Mouse (Mus musculus) pancreas, adult 10 weeks (tissue): Measurements from ENCODE around the gene Bpifa5. TPM values are rescaled to one million over a fixed set of nuclear protein-coding genes. Genes with fewer than 3 reads are reported as not detected.

Source experiments
- polyA plus RNA-seq: library from polyadenylated mRNA; stranded (reverse); fragments of 350-450 nt; fragmentation: Illumina TruSeq; extraction: RNeasy Lipid Tissue Mini Kit (QIAGEN cat#74804); gene quantifications from one replicate; pipeline ENCODE4 v1.2.3, GENCODE M21; 2015; ENCODE audit warnings: low read depth, low replicate concordance; ENCODE audit not compliant: insufficient read depth

Gene Bpifa5
- polyA plus RNA-seq, result not detected

GRCm38 (mm10) chr2:154162307-154162706, at the start of gene Bpifa5:
Gene Bpifa5 (plus strand): TSS chr2:154162607.

DNA sequence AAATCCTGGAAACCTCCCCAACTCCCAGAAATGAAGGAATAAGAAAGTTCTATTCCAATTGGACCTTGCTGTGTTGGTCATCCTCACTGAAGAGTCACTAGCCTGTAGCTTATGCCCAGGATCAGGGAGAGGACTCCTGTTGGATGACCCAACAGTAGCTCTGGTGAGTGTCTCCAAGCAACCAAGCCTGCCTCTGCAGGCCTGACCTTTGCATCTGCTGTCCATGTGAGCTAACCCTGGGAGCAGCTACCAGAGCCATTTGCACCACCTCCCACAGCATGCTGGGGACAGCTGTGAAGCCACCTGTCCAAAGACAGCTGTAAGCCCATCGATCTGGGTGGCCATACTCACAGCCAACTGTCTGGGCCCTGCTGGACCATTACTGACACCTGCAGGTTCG, 32.3 kb upstream of the Bpifa5 start, which contains the start of gene Bpifa3:
Bpifa3 (plus strand) TSS at position 217 of the 400 bp plus-strand sequence.

DNA sequence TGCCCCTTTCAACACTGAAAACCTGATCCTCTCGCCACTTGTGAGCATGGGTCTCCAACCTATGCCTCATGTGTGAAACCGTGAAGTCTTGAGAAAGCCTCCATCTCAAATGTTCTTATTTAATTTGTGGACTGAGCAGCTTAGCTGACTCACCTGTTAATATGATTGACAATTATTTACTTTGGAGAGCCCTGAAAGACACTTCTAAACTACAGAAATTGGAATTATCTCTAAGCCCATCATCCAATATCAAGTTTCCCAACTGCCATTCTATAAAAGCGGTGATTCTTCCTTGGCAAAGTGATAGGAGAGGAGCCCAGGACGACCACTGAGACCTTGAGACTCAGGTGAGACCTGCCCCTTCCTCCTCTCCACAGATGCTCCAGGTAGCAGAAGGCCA, 19.8 kb upstream of the Bpifa5 start, which contains the start of gene Bpifa1:
Bpifa1 (plus strand) TSS at position 301 of the 400 bp plus-strand sequence.

GRCm38 (mm10) chr2:154190546-154191258, 28.3 kb downstream of the Bpifa5 start, which contains the start of gene Bpifb1:
Gene Bpifb1 (plus strand): TSS chr2:154190818.

Other genes with a start within 250 kb of the Bpifa5 start
- gene Bpifb3, start 244.4 kb upstream of the Bpifa5 start, polyA plus RNA-seq, result not detected
- gene Bpifb4, start 224.4 kb upstream of the Bpifa5 start, polyA plus RNA-seq, result not detected
- not detected for gene Bpifa6, start 187.7 kb upstream of the Bpifa5 start, polyA plus RNA-seq
- gene Bpifa2, start 154.3 kb upstream of the Bpifa5 start, polyA plus RNA-seq, result not detected
- gene Bpifa3, start 32.3 kb upstream of the Bpifa5 start, polyA plus RNA-seq, result not detected
- 0.79 TPM for gene Bpifa1, start 19.7 kb upstream of the Bpifa5 start, polyA plus RNA-seq
- not detected for gene Bpifb1, start 28.2 kb downstream of the Bpifa5 start, polyA plus RNA-seq
- gene Bpifb5, start 61.1 kb downstream of the Bpifa5 start, polyA plus RNA-seq, result not detected
- not detected for gene Bpifb9a, start 95.2 kb downstream of the Bpifa5 start, polyA plus RNA-seq
- gene Bpifb9b, start 144.6 kb downstream of the Bpifa5 start, polyA plus RNA-seq, result not detected
- 3.8 TPM for gene Cdk5rap1, start 210.4 kb downstream of the Bpifa5 start, polyA plus RNA-seq
- gene Snta1, start 245.5 kb downstream of the Bpifa5 start, polyA plus RNA-seq, result 4.6 TPM